ENCODE assay signal across 17 mouse cellular contexts in the genomic region with DNA sequence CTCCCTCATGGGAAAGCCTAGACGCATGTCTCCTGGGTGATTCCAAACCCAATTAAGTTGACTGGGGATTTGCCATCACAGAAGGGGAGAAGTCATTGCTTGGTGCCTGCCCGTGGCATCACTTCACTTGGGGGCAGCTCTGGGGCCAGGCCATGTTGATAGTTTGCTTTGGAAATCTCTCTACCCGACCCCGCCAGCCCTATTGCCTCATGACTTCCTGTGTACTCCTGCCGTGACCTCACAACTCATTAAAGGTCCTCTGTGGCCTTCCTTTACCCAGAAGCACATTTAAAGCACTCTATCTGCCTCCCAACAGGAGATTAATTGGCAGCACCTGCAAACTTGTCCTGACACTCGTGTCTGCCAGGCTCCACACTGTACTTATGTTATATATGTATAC.
DNase-seq lines count a peak whose midpoint lies in the region; ATAC-seq lines count a peak whose summit lies in the region.
"Had no signal": no experiment of that assay in that cellular context is flagged by ENCODE, and none has a peak within 500 bp of the region (broad histone marks: within the 10 kb centered on the region; RNA-seq: fewer than 3 reads in every experiment).

No protein-coding gene starts in this region.

- no peak overlapping the region for H3K4me2 ChIP-seq in liver, embryonic 11.5 days
- no peak overlapping the region for H3K4me2 ChIP-seq in limb, embryonic 11.5 days (ENCODE audit: low read depth, severe bottlenecking)
- H3K4me2 ChIP-seq: heart, embryonic 12.5 days; hindbrain, embryonic 14.5 days; lung, embryonic 14.5 days had no signal

- H3K27me3 ChIP-seq in liver, embryonic 11.5 days (replicated peaks; ENCODE audit: control insufficient read depth, insufficient read depth, low read length): no peaks in the 10 kb centered on the region
- no peaks in the 10 kb centered on the region for H3K27me3 ChIP-seq in limb, embryonic 11.5 days (ENCODE audit: control insufficient read depth, insufficient read depth, low read length)

- no peak for ATAC-seq in liver, embryonic 11.5 days (replicated peaks; ENCODE audit: low FRiP score)
- ATAC-seq in limb, embryonic 11.5 days (ENCODE audit: insufficient number of reproducible peaks, low FRiP score, low TSS enrichment, low read depth): no peak

- WGBS in liver, embryonic 11.5 days: 33% methylated on average over 6 of the region's 6 CpGs
- 19% methylated on average over 6 of the region's 6 CpGs for WGBS in limb, embryonic 11.5 days

- H3K36me3 ChIP-seq in liver, embryonic 11.5 days (ENCODE audit: control insufficient read depth, insufficient read depth, low read length): no peaks in the 10 kb centered on the region
- no peaks in the 10 kb centered on the region for H3K36me3 ChIP-seq in limb, embryonic 11.5 days (ENCODE audit: control insufficient read depth, insufficient read depth, low read length)
- H3K36me3 ChIP-seq: forebrain, embryonic 10.5 days; heart, embryonic 12.5 days; midbrain, embryonic 10.5 days had no signal

- intact Hi-C loops in left cerebral cortex, postnatal 25 days (cut with DNase I): no loop called here

- DNase-seq in liver: peak; percentile 10
- no peak for DNase-seq in liver, embryonic 11.5 days (ENCODE audit: low spot score)
- peak; percentile 37 for DNase-seq in limb, embryonic 11.5 days (ENCODE audit: low spot score)
- DNase-seq in lung, postnatal 14 days: peak; percentile 23
- no peak for DNase-seq in right cerebral cortex, postnatal 36 days (ENCODE audit: low spot score in 2 of 2)
- no peak for DNase-seq in layer of hippocampus, adult 9-11 months
- no peak for DNase-seq in left cerebral cortex, postnatal 25 days (ENCODE audit: low spot score in 2 of 2)
- DNase-seq: adrenal gland, adult 8-10 months; cerebellum, adult 9-11 months; kidney, adult 9 months; lung, embryonic 14.5 days; right cerebral cortex, postnatal 4 days; thymus, adult 2 months had no signal

- H3K4me1 ChIP-seq in liver, embryonic 11.5 days (replicated peaks; ENCODE audit: control insufficient read depth, insufficient read depth, low read length): no peaks in the 10 kb centered on the region
- H3K4me1 ChIP-seq in limb, embryonic 11.5 days (ENCODE audit: control insufficient read depth, insufficient read depth, low read length): peaks cover 9% of the 10 kb centered on the region

- no peaks in the 10 kb centered on the region for H3K9me3 ChIP-seq in liver, embryonic 11.5 days (ENCODE audit: control insufficient read depth, low read length)
- H3K9me3 ChIP-seq in limb, embryonic 11.5 days (ENCODE audit: control insufficient read depth, low read length): no peaks in the 10 kb centered on the region
- H3K9me3 ChIP-seq: forebrain, embryonic 10.5 days; heart, embryonic 12.5 days; midbrain, embryonic 10.5 days had no signal

- H3K27ac ChIP-seq in liver, embryonic 11.5 days (ENCODE audit: low read depth, low read length): no peak overlapping the region
- no peak overlapping the region for H3K27ac ChIP-seq in limb, embryonic 11.5 days (replicated peaks; ENCODE audit: low read depth, low read length)
- H3K27ac ChIP-seq: forebrain, embryonic 10.5 days; hindbrain, embryonic 14.5 days; midbrain, embryonic 10.5 days had no signal

- no peak overlapping the region for H3K4me3 ChIP-seq in liver, embryonic 11.5 days (ENCODE audit: low read depth, low read length)
- H3K4me3 ChIP-seq in limb, embryonic 11.5 days (ENCODE audit: low read depth, low read length): no peak overlapping the region
- H3K4me3 ChIP-seq: forebrain, embryonic 10.5 days; heart, embryonic 12.5 days; midbrain, embryonic 10.5 days had no signal

- H3K9ac ChIP-seq in liver, embryonic 11.5 days (ENCODE audit: low read depth, low read length): no peak overlapping the region
- H3K9ac ChIP-seq in limb, embryonic 11.5 days (ENCODE audit: low read length): no peak overlapping the region
- H3K9ac ChIP-seq: heart, embryonic 12.5 days; hindbrain, embryonic 14.5 days; lung, embryonic 14.5 days had no signal

Comparison
In these comparisons a context has a peak if more than half of its experiments do, and no peak if none do; other contexts are left out.
1. DNase-seq: peak in liver (single experiment), limb, embryonic 11.5 days (single experiment) and lung, postnatal 14 days (single experiment); none in liver, embryonic 11.5 days (single experiment), right cerebral cortex, postnatal 36 days (0 of 2), layer of hippocampus, adult 9-11 months (single experiment) and left cerebral cortex, postnatal 25 days (0 of 2).